Mouse (Mus musculus) small intestine, adult 2 months (tissue): ENCODE measurements around the gene Slc35e3. TPM values are rescaled to one million over a fixed set of nuclear protein-coding genes. Genes with fewer than 3 reads are reported as not detected.

Experiments used
- H3K27ac ChIP-seq: fragments of 200-500 bp; 2 replicates; pipeline ENCODE4 v1.5.1; 2012; ENCODE audit warnings: low read depth, low read length, control low read depth, inconsistent platforms; ENCODE audit not compliant: insufficient read depth
- H3K27me3 ChIP-seq: fragments of 200-500 bp; 2 replicates; pipeline ENCODE4 v1.6.1; 2012; ENCODE audit warnings: mild to moderate bottlenecking, moderate library complexity, low read length, inconsistent platforms; ENCODE audit not compliant: control insufficient read depth, insufficient read depth
- H3K36me3 ChIP-seq: fragments of 200-500 bp; 2 replicates; pipeline ENCODE4 v1.6.1; 2012; ENCODE audit warnings: mild to moderate bottlenecking, low read length, control low read depth, inconsistent platforms; ENCODE audit not compliant: control insufficient read depth, insufficient read depth
- H3K4me1 ChIP-seq: fragments of 200-500 bp; 2 replicates; pipeline ENCODE4 v1.6.1; 2012; ENCODE audit warnings: low read length, inconsistent platforms, mixed read lengths; ENCODE audit not compliant: control insufficient read depth, insufficient read depth, insufficient read length
- H3K4me3 ChIP-seq: fragments of 200-500 bp; 2 replicates; pipeline ENCODE4 v1.5.1; 2012; ENCODE audit warnings: low read depth, mild to moderate bottlenecking, control low read depth, inconsistent platforms, low read length, moderate library complexity
- CTCF ChIP-seq: fragments of 200-500 bp; IDR thresholded peaks from 2 replicates; pipeline ENCODE4 v1.5.1; 2012; ENCODE audit warnings: low read depth, mild to moderate bottlenecking, control low read depth, inconsistent platforms, low read length, moderate library complexity, mixed read lengths; ENCODE audit not compliant: insufficient replicate concordance, insufficient read length; ENCODE audit errors: extremely low read depth
- POLR2A ChIP-seq: fragments of 200-500 bp; IDR thresholded peaks from 2 replicates; pipeline ENCODE4 v1.6.1; 2012; ENCODE audit warnings: low read depth, mild to moderate bottlenecking, control low read depth, inconsistent platforms, low read length, moderate library complexity
- WGBS: fragments of 180-500 bp; shearing (Covaris S2); methylation state at CpG from one replicate; pipeline ENCODE4 v1.1.7; 2018; 5-methylcytosine and 5-hydroxymethylcytosine counted together
- polyA plus RNA-seq: library from polyadenylated mRNA; depleted of rRNA; stranded (reverse); fragments of >200 nt; gene quantifications from 2 replicates; pipeline ENCODE4 v1.2.3, GENCODE M21; 2012

Slc35e3 gene
- polyA plus RNA-seq, 1 experiment: 6.2 TPM

- 84% methylated on average over 5 of the region's 5 CpGs for WGBS
- Histone ChIP-seq H3K4me1 (peaks cover 3% of the 10 kb centered on the region; the same call in 1 of the 2 replicates), H3K27ac (no peak overlapping the region), H3K27me3 (no peaks in the 10 kb centered on the region), H3K4me3 (no peak overlapping the region), H3K36me3 (no peaks in the 10 kb centered on the region)
- TF ChIP-seq CTCF (no peak), POLR2A (no peak)
Measured at GRCm38 (mm10) chr10:117728574-117728973, 17.6 kb downstream of the Slc35e3 start.

- Histone ChIP-seq H3K27me3 (no peaks in the 10 kb centered on the region), H3K4me1 (peaks cover 3% of the 10 kb centered on the region; the same call in 1 of the 2 replicates), H3K27ac (no peak overlapping the region), H3K4me3 (no peak overlapping the region), H3K36me3 (no peaks in the 10 kb centered on the region)
- TF ChIP-seq POLR2A (no peak), CTCF (no peak)
- 78% methylated on average over 9 of the region's 9 CpGs for WGBS
Measured at GRCm38 (mm10) chr10:117727518-117728110, 18.6 kb downstream of the Slc35e3 start.

GRCm38 (mm10) chr10:117726888-117727385 is 19.2 kb downstream of the Slc35e3 start:
- 94% methylated on average over 4 of the region's 4 CpGs for WGBS
- TF ChIP-seq POLR2A: no peak
- TF ChIP-seq CTCF: no peak
- no peak overlapping the region for H3K4me3 ChIP-seq
- H3K4me1 ChIP-seq: peaks cover 3% of the 10 kb centered on the region; the same call in 1 of the 2 replicates
- no peaks in the 10 kb centered on the region for H3K36me3 ChIP-seq
- H3K27me3 ChIP-seq: no peaks in the 10 kb centered on the region
- H3K27ac ChIP-seq: no peak overlapping the region

GRCm38 (mm10) chr10:117726350-117726749 is 19.8 kb downstream of the Slc35e3 start:
- no peaks in the 10 kb centered on the region for H3K36me3 ChIP-seq
- peaks cover under 1% of the 10 kb centered on the region; the same call in 1 of the 2 replicates for H3K4me1 ChIP-seq
- TF ChIP-seq CTCF (no peak), POLR2A (no peak)
- H3K27me3 ChIP-seq: no peaks in the 10 kb centered on the region
- H3K27ac ChIP-seq: no peak overlapping the region
- 88% methylated on average over 4 of the region's 4 CpGs for WGBS
- H3K4me3 ChIP-seq: no peak overlapping the region

- WGBS: 67% methylated on average over 7 of the region's 7 CpGs
- Histone ChIP-seq H3K4me3 (no peak overlapping the region), H3K27me3 (no peaks in the 10 kb centered on the region), H3K4me1 (no peaks in the 10 kb centered on the region), H3K36me3 (no peaks in the 10 kb centered on the region), H3K27ac (no peak overlapping the region)
- TF ChIP-seq CTCF (no peak), POLR2A (no peak)
Measured at GRCm38 (mm10) chr10:117725671-117726070, 20.5 kb downstream of the Slc35e3 start.

- H3K4me1 ChIP-seq: no peaks in the 10 kb centered on the region
- no peaks in the 10 kb centered on the region for H3K27me3 ChIP-seq
- WGBS: 92% methylated on average over 3 of the region's 3 CpGs
- H3K27ac ChIP-seq: no peak overlapping the region
- no peak for TF ChIP-seq CTCF
- no peak for TF ChIP-seq POLR2A
- H3K36me3 ChIP-seq: no peaks in the 10 kb centered on the region
- no peak overlapping the region for H3K4me3 ChIP-seq
Measured at GRCm38 (mm10) chr10:117724804-117725361, 21.3 kb downstream of the Slc35e3 start.

- TF ChIP-seq CTCF (no peak), POLR2A (no peak)
- no peaks in the 10 kb centered on the region for H3K27me3 ChIP-seq
- H3K4me1 ChIP-seq: no peaks in the 10 kb centered on the region
- H3K36me3 ChIP-seq: no peaks in the 10 kb centered on the region
- 80% methylated on average over 5 of the region's 5 CpGs for WGBS
- no peak overlapping the region for H3K27ac ChIP-seq
- H3K4me3 ChIP-seq: no peak overlapping the region
Measured at GRCm38 (mm10) chr10:117724136-117724718, 21.9 kb downstream of the Slc35e3 start.
